Mouse (Mus musculus): ENCODE measurements around the gene Olfr1390.
"Not testable (repeated sequence)": the region's sequence is repeated elsewhere in the genome, so short reads cannot be mapped to it uniquely, and the experiment has no call there.

Olfr1390 gene

GRCm38 (mm10) chr11:49334888-49335287, at the start of gene Olfr1390:
Olfr1390 (plus strand) TSS chr11:49335188.
- no peak for DNase-seq (ENCODE audit: low spot score)

DNA sequence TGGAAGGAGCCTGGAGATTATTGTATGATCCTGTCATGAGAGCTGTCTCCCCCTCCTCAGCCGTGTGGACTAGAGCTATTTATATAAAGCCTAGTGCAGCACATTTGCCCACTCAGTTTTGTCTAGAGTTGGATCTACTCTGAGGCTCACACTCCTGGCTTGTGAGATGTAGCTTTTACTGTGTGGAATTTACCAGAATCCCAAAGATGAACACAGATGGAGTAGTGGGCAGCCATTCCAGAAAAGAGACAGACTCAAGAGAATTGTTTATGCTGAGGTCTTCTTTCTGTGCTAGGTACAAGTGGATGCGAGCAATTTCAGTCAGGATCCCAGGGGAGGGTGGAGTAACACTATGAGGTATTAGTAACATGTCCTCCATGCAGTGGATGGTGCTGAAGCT, 47.7 kb upstream of the Olfr1390 start:
- DNase-seq (ENCODE audit: low spot score): no peak

DNA sequence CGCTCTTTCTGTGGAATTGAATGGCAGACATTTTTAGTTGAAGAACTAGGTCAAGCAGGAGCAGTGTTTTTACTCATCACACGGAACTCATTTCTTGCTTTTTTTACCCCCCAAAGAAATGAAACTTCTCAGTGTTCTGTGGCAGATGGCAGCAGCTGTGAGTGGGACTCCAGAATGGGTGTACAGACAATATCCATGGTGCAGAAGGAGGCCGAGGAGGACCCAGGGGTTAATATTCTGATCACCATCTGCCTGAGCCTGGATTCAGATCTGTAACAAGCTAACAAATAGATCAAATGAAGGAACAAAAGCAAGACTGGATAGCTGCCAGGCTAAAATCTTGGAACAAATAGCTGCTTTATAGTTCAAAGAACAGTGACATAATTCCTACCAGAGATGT, 42.2 kb upstream of the Olfr1390 start:
- no peak for DNase-seq (ENCODE audit: low spot score)

GRCm38 (mm10) chr11:49304441-49304840, 30.5 kb upstream of the Olfr1390 start, which contains the start of gene Olfr10:
Olfr10 (plus strand) TSS chr11:49304741.
- no peak for DNase-seq (ENCODE audit: low spot score)

DNA sequence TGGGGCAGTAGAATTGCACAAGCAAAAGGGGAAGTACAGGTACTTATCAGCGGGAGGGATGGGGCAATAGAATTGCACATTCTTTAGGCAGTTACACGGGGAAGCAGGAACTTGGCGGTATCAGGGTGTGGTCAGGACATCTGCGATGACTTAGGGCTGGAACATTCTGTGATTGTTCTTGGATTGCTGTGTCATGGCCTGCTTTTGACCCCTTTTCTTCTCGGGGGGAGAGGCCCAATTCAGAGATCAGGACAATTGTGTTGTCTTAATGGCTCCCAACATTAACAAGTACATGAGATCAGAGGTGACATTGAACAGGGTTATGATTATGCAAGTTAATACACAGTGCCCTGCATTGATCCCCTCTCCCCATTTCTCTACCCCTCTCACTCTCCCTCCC, 26.4 kb upstream of the Olfr1390 start:
- not testable (repeated sequence) for DNase-seq (ENCODE audit: low spot score)

GRCm38 (mm10) chr11:49322442-49322841, 12.5 kb upstream of the Olfr1390 start, which contains the start of gene Olfr1391:
Olfr1391 (plus strand) TSS chr11:49322742.
- DNase-seq (ENCODE audit: low spot score): no peak

DNA sequence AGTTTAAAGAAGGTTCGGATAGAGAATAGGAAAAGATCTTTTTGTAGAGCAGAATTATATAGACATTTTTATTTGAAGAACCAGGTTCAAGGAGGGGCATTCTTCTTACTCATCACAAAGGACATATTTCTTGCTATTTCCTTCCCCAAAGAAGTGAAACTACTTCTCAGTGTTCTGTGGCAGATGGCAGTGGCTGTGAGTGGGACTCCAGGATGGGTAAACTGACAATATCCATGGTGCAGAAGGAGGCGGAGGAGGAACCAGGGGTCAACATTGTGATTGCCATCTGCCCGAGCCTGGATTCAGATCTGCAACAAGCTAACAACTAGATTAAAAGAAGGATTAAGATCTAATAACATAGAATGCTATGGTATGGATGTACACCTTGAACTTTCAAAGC, 8.3 kb upstream of the Olfr1390 start:
- DNase-seq (ENCODE audit: low spot score): no peak

- no peak for DNase-seq (ENCODE audit: low spot score)
Observed at GRCm38 (mm10) chr11:49329686-49330085, 5.3 kb upstream of the Olfr1390 start.

GRCm38 (mm10) chr11:49337150-49337832, 2.3 kb downstream of the Olfr1390 start:
- no peak for DNase-seq (ENCODE audit: low spot score)

GRCm38 (mm10) chr11:49383133-49383532, 48.1 kb downstream of the Olfr1390 start:
- DNase-seq (ENCODE audit: low spot score): no peak

GRCm38 (mm10) chr11:49386118-49386517, 51.1 kb downstream of the Olfr1390 start:
- DNase-seq (ENCODE audit: low spot score): not testable (repeated sequence)

Measured in MN1 (cell line).